In the genomic region with DNA sequence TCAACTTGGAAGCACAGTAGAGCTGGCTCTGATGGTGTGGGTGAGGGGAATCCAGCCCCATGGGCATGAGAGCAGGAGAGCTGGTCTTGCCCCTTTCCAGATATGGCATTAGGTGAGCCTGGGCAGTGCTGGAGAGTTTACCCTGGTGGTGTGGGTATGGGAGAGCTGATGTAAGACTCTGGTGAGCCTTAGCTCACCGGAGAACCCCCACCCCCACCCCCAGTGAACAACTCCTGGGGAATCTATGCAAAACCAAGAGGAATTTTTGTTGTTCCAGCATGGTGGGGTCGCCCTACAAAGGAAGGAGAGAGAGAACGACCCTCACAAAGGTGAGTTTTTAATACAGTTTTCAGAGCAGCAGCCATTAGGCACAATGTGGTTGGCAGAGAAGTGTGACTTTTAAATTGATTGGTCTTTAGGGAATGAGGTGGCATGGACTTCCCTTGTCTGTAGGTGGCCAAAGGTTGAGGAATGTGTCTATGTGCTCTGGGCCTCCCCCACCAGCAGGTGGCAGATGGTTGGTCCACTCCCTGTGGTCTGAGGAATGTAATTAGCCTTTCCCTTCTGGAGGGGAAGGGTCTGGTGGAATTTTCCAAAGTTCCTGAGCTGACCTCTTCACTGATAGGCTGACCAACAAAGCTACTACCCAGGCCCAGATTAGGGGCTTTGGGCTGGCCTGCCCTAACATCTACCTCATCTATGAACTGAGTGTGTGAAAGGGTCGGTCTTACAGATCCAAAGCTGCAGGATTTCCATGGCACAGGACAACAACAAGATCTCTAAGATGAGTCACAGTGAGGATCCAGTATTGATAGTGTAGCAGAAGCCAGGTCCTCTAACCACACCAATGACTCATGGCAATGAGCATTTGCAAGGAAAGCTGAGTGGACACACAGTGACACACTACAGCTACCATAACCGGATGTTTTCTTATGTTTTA, we compare ENCODE assay signal across 11 mouse cellular contexts.
DNase-seq lines count a peak whose midpoint lies in the region; ATAC-seq and TF ChIP-seq lines count a peak whose summit lies in the region.
"Had no signal": no experiment of that assay in that cellular context is flagged by ENCODE, and none has a peak within 500 bp of the region (broad histone marks: within the 10 kb centered on the region; RNA-seq: fewer than 3 reads in every experiment).

No protein-coding gene starts in this region.

- peaks cover 6% of the 10 kb centered on the region; the same call in 1 of the 2 replicates for H3K4me1 ChIP-seq in heart, postnatal 0 days (ENCODE audit: control insufficient read depth, insufficient read depth)
- peaks cover 11% of the 10 kb centered on the region; the same call in 1 of the 2 replicates for H3K4me1 ChIP-seq in heart, embryonic 10.5 days
- peaks cover 10% of the 10 kb centered on the region for H3K4me1 ChIP-seq in ES-Bruce4 (ENCODE audit: control insufficient read depth, insufficient read depth, low read length)
- H3K4me1 ChIP-seq in embryonic fibroblast, embryonic 13.5 days (ENCODE audit: control insufficient read depth, insufficient read depth, low read length) = peaks cover 7% of the 10 kb centered on the region; the same call in 1 of the 2 replicates
- H3K4me1 ChIP-seq in lung, adult 2 months (ENCODE audit: control insufficient read depth, insufficient read depth, low read length) = peaks cover 5% of the 10 kb centered on the region
- H3K4me1 ChIP-seq: limb, embryonic 15.5 days had no signal

- peak; percentile 38 for TF ChIP-seq CTCF in heart, postnatal 0 days (IDR thresholded peaks at IDR 0.05; ENCODE audit: low read depth)
- peak; percentile 47 for TF ChIP-seq CTCF in ES-Bruce4 (IDR thresholded peaks at IDR 0.05; ENCODE audit: low read depth, low read length)
- peak; percentile 28; the same call in 1 of the 2 replicates for TF ChIP-seq CTCF in embryonic fibroblast, embryonic 13.5 days (IDR thresholded peaks at IDR 0.05; ENCODE audit: borderline replicate concordance, insufficient read depth, low read length)
- TF ChIP-seq CTCF in lung, adult 2 months (IDR thresholded peaks at IDR 0.05; ENCODE audit: insufficient read depth, low read length) = peak; percentile 54; the same call in 1 of the 2 replicates

- no peak for TF ChIP-seq EP300 in heart, postnatal 0 days (IDR thresholded peaks at IDR 0.05; ENCODE audit: low read depth)
- TF ChIP-seq EP300 in ES-Bruce4 (IDR thresholded peaks at IDR 0.05; ENCODE audit: insufficient read depth, low read depth, low read length) = peak; percentile 91

- H3K27me3 ChIP-seq in heart, postnatal 0 days (ENCODE audit: control insufficient read depth, insufficient read depth, low read length) = no peaks in the 10 kb centered on the region
- H3K27me3 ChIP-seq in heart, embryonic 10.5 days (ENCODE audit: insufficient read depth, poor library complexity, severe bottlenecking) = no peaks in the 10 kb centered on the region
- H3K27me3 ChIP-seq in ES-Bruce4 (ENCODE audit: control insufficient read depth, insufficient read depth, low read length, poor library complexity, severe bottlenecking) = no peaks in the 10 kb centered on the region
- H3K27me3 ChIP-seq: limb, embryonic 15.5 days had no signal

- TF ChIP-seq POLR2A in ES-Bruce4 (IDR thresholded peaks at IDR 0.05; ENCODE audit: insufficient read depth, low read length) = no peak
- no peak for TF ChIP-seq POLR2A in embryonic fibroblast, embryonic 13.5 days (IDR thresholded peaks at IDR 0.05; ENCODE audit: low read depth, low read length)
- no peak for TF ChIP-seq POLR2A in lung, adult 2 months (IDR thresholded peaks at IDR 0.05; ENCODE audit: borderline replicate concordance, extremely low read depth, low read depth, low read length)

- H3K9me3 ChIP-seq in heart, postnatal 0 days (replicated peaks; ENCODE audit: control insufficient read depth, low read length) = no peaks in the 10 kb centered on the region
- H3K9me3 ChIP-seq in heart, embryonic 10.5 days = no peaks in the 10 kb centered on the region
- no peaks in the 10 kb centered on the region for H3K9me3 ChIP-seq in ES-Bruce4 (replicated peaks; ENCODE audit: control insufficient read depth, insufficient read depth, low read length, poor library complexity, severe bottlenecking)
- H3K9me3 ChIP-seq: limb, embryonic 15.5 days had no signal

- WGBS in heart, postnatal 0 days = 86% methylated on average over 5 of the region's 5 CpGs
- 79% methylated on average over 5 of the region's 5 CpGs for WGBS in heart, embryonic 10.5 days
- whole genome bisulfite sequencing in lung, adult 2 months = 87% methylated on average over 5 of the region's 5 CpGs

- no peak overlapping the region for H3K4me3 ChIP-seq in heart, postnatal 0 days (ENCODE audit: low read depth, low read length)
- no peak overlapping the region for H3K4me3 ChIP-seq in heart, embryonic 10.5 days
- H3K4me3 ChIP-seq in ES-Bruce4 (ENCODE audit: low read depth, low read length) = no peak overlapping the region
- no peak overlapping the region for H3K4me3 ChIP-seq in embryonic fibroblast, embryonic 13.5 days (ENCODE audit: insufficient read depth, low read length)
- no peak overlapping the region for H3K4me3 ChIP-seq in lung, adult 2 months (replicated peaks; ENCODE audit: extremely low read depth, low read depth, low read length)
- H3K4me3 ChIP-seq: erythroblast, embryonic 14.5 days; limb, embryonic 15.5 days had no signal

- intact Hi-C loops in heart, postnatal 14 days (cut with DNase I) = loop anchor here (10.0 kb wide), 1 partner anchor 1195 kb away; a partner anchor contains a TSS
- intact Hi-C loops in left cerebral cortex, postnatal 25 days (cut with DNase I) = no loop called here

- DNase-seq in heart, postnatal 0 days (ENCODE audit: low spot score) = no peak
- DNase-seq in heart, embryonic 10.5 days (ENCODE audit: low spot score) = no peak
- DNase-seq in lung, adult 2 months = peak; percentile 11
- DNase-seq in heart, postnatal 14 days = no peak
- no peak for DNase-seq in frontal cortex, postnatal 10 days (ENCODE audit: low spot score in 2 of 2)
- DNase-seq in left cerebral cortex, postnatal 25 days (ENCODE audit: low spot score in 2 of 2) = no peak
- DNase-seq: heart, postnatal 4 days had no signal

- H3K4me2 ChIP-seq in heart, postnatal 0 days (ENCODE audit: low read depth, low read length) = no peak overlapping the region
- H3K4me2 ChIP-seq: limb, embryonic 15.5 days had no signal

- no peaks in the 10 kb centered on the region for H3K36me3 ChIP-seq in heart, postnatal 0 days (replicated peaks; ENCODE audit: control insufficient read depth, insufficient read depth, low read length)
- no peaks in the 10 kb centered on the region for H3K36me3 ChIP-seq in heart, embryonic 10.5 days
- H3K36me3 ChIP-seq in ES-Bruce4 (ENCODE audit: control insufficient read depth, insufficient read depth, low read length, poor library complexity, severe bottlenecking) = no peaks in the 10 kb centered on the region
- H3K36me3 ChIP-seq: limb, embryonic 15.5 days had no signal

- no peak overlapping the region for H3K9ac ChIP-seq in heart, postnatal 0 days (replicated peaks; ENCODE audit: low read depth, low read length)
- peak overlapping the region; percentile 32 for H3K9ac ChIP-seq in ES-Bruce4 (ENCODE audit: low read depth, poor library complexity, severe bottlenecking)
- H3K9ac ChIP-seq: limb, embryonic 15.5 days had no signal

- H3K27ac ChIP-seq in heart, postnatal 0 days (ENCODE audit: low read depth) = no peak overlapping the region
- no peak overlapping the region for H3K27ac ChIP-seq in heart, embryonic 10.5 days
- H3K27ac ChIP-seq in ES-Bruce4 (ENCODE audit: insufficient read depth, low read length) = peak overlapping the region; percentile 89
- H3K27ac ChIP-seq in embryonic fibroblast, embryonic 13.5 days (ENCODE audit: insufficient read depth, low read length) = no peak overlapping the region
- H3K27ac ChIP-seq: limb, embryonic 15.5 days had no signal

- no peak for ATAC-seq in heart, postnatal 0 days (ENCODE audit: insufficient read depth, low read depth)
